Mouse (Mus musculus) right cerebral cortex, adult 18-20 months (tissue): ENCODE measurements around the gene Gm20696.

Source experiments
- DNase-seq: peaks from one replicate; pipeline ENCODE4 v3.0.0; 2022; ENCODE audit warnings: mixed read lengths

Gene Gm20696

DNA sequence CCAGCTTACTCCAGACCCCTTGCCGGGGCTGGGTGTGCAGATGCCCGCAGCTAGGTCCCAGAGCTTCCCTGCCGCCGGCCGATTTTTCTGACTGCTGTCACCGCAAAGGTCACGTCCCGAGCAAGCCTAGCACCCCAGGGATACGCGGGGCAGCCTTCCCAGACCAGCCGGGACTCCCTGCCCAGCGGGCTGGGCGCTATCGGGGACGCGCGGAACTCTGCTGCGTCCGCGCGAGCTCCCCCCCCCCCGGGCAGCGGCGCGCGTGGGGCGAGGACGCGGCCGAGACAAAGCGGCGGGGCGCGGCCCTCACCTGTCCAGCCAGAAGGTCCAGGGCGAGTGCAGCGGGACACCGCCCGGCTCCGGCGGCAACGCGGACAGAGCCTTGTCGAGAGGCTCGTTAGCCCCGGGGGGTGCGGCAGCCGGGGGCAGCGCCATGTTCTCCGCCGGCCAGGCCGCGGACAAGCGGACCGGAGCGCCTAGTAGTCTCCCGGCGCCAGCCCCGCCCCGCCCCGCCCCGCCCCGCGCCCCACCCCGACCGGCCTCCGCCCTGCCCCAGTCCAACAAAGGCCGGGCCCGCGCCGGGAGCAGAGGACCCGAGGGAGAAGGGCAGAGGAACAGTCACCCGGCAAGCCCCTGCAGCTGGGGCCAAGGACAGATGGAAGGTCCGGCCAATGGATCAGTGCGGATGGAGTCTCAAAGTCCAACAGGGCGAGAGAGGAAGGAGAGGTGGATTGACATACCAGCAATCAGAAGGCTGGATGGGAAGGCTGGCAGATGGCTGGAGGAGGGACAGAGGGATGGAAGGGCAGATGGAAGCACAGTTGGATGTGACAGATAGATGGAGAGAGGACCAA lies at the start of gene Gm20696, which contains the start of gene Eif4e3:
Gene Gm20696, minus strand, starts transcription at position 480 of the 854 bp plus-strand sequence.
Gene Eif4e3, minus strand, starts transcription at position 454 of the 854 bp plus-strand sequence.
- DNase-seq: no peak

GRCm38 (mm10) chr6:99715913-99716312 lies 49.3 kb upstream of the Gm20696 start:
- no peak for DNase-seq

DNA sequence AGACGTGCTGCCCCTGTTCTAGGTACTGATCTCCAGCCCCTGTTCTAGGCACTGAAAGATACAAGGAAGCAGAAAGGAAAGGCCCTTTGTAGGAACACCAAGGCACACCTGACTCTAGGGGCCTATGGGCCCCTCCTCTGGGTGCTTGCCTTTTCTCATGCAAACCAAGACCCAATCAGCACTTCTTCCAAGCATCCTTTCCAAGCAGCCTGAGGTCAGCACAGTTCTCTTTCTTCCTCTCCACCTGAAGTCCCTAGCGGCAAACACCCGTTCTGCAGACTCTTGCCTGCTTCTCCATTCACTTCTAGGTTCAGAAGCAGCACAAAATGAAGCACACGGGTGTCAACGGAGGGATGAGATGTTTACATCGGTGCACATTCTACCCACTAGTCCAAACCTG lies 48.6 kb upstream of the Gm20696 start:
- no peak for DNase-seq

- no peak for DNase-seq
Observed at GRCm38 (mm10) chr6:99713256-99713655, 46.7 kb upstream of the Gm20696 start.

- DNase-seq: no peak
Observed at GRCm38 (mm10) chr6:99711576-99712101, 45.0 kb upstream of the Gm20696 start.

DNA sequence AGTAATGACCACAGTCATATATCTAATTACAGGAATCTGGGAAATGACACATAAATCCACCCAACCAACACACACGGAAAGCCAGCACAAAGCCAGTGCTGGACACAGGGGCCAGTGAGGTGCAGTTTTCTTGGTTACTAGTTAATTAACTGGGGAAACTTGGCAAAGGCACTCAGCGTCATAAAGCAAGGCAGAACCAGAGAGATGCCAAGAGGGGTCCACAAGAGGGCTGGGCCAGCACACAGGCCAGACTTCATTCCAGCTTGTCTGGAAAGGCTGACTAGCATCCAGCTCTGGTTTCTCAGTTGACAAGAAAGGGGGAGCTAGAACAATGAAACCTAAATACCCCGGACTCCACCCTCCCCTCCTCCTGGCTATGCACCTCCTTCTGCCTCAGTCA lies 33.9 kb upstream of the Gm20696 start:
- no peak for DNase-seq

- DNase-seq: peak; percentile 51
Observed at GRCm38 (mm10) chr6:99692916-99693841, 26.6 kb upstream of the Gm20696 start.

DNA sequence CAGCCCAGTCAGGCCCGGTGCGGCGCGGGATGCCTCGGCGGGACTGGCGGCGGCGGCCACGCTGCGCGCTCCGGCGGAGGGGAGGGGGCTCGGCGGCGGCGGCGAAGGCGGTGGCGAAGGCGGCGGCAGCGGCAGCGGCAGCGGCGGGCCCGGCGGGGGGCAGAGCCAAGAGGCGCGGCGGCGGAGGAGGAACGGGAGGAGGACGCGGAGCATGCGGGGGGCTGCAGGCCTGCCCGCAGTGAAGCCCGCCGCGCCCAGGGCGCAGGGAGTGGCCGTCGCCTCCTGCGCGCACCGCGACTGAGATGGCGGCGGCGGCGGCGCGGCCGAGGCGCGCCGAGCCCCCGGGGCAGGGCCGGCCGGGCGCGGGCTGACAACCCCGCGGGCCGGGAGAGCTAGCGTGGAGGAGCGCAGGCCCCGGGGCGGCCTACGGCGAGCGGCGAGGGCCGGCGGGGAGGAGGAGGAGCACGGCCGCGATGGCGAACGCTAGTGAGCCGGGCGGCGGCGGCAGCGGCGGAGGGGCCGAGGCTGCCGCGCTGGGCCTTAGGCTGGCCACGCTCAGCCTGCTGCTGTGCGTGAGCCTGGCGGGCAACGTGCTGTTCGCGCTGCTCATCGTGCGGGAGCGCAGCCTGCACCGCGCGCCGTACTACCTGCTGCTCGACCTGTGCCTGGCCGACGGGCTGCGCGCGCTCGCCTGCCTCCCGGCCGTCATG lies 25.8 kb upstream of the Gm20696 start, which contains the start of gene Gpr27:
Gene Gpr27, plus strand, starts transcription at position 474 of the 710 bp plus-strand sequence.
- DNase-seq: peak; percentile 45

DNA sequence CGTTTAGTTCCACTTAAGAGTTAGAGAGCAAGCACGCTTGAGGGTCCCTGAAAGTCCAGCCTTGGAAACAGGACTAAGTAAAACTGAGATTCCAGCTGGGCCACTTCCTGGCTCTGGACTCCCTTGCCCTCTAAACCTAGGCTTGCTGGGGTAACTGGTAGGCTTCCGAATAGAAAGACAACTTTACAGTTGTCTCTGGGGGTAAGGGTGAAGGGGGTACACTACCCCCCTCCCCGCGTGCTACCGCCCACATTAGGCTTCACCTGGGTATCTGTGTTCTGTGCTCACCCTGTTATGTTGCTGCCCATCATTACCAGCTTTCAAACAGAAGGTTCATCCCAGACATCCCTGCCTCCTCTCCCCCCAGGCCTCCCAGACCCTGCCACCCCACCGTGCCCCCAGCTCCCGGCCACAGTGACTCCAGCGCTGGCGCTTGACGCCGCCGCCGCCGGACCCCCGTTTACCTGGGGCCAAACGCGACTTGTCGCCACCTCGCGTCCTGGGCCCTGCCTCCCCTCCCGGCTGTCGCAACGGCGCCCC lies 25.1 kb upstream of the Gm20696 start:
- DNase-seq: no peak

DNA sequence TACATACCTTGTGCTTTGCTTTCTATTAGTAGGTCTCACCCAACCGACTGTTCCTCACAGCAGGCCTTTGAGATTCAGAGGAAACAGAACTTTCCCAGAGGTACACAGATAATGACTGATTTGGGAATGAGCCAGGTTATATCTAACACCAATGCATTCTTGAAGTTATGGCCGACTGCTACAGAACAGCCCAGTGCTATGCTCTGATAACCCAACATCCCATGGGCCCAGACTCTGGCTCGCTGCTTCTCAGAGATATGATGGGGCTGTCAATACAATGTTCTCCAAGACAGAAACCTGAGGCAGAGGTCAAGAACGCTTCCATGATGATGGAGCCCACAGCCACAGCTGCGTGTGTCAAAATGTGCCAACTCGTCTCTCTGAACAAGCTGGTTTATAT lies 21.9 kb upstream of the Gm20696 start:
- no peak for DNase-seq

- no peak for DNase-seq
Observed at GRCm38 (mm10) chr6:99684899-99685298, 18.3 kb upstream of the Gm20696 start.

DNA sequence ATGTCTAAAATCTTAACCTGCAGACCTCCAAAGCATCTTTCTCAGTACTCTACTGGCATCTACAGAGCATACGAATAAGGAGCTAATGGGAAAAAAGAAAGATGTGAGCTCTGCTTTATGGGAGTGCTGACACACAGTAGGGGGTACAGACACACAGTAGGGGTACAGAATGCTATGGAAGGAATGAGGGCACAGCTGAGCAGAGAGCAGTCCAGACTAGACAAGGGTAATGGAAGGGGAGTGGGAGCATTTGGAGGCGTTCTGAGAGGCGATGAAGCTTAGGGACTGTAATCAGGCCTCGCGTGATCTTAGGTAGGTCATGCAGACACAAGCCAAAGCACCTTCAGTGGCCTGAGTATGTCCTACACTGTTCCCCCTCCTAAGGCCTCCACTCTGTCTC lies 17.4 kb upstream of the Gm20696 start:
- DNase-seq: no peak

DNA sequence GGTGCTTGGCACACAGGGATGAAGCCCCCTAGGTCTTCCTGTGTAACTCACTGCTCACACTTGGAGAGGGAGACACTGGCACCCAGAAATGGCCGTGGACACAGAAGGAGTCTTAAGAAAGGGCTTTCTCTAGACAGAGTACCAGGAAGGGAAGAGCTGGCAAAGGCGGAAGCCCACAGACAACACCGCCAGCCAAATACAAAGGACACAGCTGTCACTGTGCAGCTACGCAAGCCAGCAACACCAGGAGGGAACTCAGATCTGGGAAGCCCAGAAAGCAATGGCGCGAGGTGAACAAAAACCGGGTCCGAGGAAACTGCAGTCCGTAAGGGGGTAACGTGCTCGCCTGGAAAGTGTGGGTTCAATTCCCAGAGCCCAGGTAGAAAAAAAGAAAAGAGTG lies 11.5 kb upstream of the Gm20696 start:
- DNase-seq: no peak

DNA sequence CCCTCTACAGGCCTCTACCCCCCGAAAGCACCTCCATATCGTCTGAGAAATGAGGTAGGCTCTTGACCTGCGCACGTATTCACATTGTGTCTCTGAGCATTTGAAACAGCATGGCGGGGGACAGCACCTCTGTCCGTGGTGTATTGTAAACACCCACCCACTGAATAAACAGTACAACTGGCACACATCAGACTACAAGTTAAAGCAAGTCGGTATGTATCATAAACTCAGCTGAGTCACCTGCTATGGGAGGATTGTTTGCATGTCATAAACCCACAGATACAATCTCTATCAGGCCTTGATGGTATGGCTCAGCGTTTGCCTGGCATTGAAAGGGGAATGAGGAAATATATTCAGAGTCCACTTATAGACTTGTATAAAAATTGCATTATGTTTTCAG lies 10.7 kb upstream of the Gm20696 start:
- DNase-seq: no peak

DNA sequence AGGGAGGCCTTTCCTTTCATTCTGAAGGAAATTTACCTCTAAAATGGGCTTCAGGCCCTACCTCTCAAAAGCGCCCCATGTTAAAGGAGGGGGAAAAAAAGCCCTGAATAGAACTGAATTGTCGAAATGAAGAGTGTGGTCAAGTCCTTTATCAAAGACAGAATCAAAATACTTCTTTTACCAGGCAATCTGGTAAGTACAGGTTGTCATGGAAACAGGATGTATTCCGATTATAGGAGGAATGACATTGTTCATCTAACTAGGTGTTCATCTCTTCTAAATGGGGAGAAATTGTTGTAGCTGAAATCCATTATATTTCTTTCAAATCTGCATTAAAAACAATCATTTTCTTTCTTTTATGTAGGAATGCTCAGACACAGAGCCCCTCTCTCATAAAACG lies 7.9 kb upstream of the Gm20696 start:
- DNase-seq: no peak

DNA sequence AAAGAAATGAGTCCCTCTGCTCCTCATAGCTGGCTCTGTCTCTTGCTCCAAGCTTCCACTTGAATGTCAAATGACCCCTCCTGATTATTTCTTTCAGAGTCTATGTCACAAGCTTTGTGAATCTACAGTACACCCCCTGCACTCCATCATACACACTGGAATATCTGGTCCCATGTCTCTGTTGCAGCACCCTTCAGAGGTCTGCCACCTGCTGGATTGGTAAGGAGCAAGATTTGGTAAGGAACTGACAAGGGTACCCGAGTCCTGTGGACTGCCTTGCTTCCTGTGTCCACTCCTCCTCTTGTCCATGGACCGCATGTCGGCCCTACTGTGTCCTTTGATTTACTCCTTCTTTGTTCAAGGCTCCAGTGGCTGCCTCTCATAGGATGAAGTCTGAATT lies 5.2 kb upstream of the Gm20696 start:
- DNase-seq: no peak

DNA sequence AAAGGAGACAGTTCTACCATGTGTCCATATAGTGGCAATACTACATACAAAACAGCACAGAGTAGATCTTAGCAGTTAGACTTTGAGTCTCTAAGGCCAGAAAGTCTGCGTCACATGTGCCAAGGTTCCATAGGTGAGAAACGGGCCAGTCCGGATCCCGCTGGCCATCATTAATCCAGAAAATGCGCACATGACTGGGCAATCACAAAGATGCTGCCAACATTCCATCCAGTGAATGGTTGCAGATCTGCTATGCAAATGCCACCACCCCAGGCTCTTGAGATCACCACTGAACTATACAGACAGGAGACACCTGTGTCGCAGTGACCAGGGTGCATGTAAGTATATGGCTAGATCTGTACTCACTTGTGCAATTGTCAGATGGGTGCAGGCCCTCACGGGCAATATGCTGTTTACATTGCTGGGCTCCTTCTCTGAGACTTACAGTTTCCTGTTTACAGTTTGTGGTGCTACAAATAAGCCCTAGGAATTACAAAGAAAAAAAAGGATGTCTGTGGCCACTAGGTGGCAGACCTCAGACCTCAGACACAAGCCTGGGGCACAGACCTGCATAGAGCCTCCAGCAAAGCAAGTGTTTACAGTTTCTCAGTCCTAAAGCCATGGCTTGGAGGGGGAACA lies 4.0 kb upstream of the Gm20696 start:
- DNase-seq: peak; percentile 64

DNA sequence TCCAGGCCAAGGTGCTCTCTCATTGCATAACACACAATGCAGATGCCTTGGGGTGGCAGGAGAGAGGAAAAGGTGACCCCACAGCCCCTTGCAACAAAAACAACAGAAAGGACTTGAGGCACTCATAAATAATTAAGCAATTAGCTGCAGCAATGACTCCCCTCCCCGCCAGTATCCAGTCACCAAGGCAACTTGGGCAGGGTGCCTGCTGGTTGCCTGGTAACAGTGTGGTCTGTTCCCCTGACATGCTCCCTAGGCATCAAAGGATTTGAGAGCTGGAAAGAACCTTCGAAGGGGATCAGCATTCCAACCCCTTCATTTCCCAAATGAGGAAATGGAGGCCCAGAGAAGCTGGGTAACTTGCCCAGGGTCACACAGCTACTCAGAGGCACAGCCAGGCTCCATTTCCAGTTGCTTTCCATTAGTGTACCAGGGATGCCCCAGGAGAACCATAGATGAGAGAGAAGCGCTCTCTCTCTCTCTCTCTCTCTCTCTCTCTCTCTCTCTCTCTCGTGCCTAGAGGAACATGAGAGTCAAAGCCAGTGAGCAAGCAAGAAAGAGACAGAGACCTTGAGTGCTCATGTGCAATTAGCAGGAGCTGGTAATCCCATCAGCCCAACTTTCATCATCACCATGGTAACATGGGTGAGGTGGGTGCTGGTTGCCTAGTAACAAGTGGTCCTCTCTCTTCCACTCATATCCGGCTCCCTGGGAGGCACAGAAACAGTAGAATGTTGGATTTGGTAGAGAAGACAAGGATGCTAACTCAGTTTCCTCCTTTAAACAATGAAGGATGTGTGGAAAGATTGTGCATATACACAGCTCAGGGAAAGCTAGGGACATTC lies 3.1 kb upstream of the Gm20696 start:
- peak; percentile 78 for DNase-seq

GRCm38 (mm10) chr6:99667290-99667689 lies 693 bp upstream of the Gm20696 start:
- DNase-seq: no peak

GRCm38 (mm10) chr6:99665457-99666317 lies 910 bp downstream of the Gm20696 start:
- no peak for DNase-seq
